Mouse (Mus musculus): Measurements from ENCODE around the gene Exoc4. TPM values are rescaled to one million over a fixed set of nuclear protein-coding genes. Genes with fewer than 3 reads are reported as not detected.

Gene Exoc4
- polyA plus RNA-seq, 1 experiment from 2014 or later: 33.1 TPM

- H3K4me3 ChIP-seq (ENCODE audit: low read depth, low read length): no peak overlapping the region
- no peak overlapping the region for H3K9ac ChIP-seq
- TF ChIP-seq CTCF (IDR thresholded peaks at IDR 0.05; ENCODE audit: low read depth): no peak
- H3K9me3 ChIP-seq (ENCODE audit: low read depth, low read length): no peaks in the 10 kb centered on the region
- ATAC-seq (ENCODE audit: insufficient read depth) (no peak), DNase-seq (no peak)
- H3K4me1 ChIP-seq (ENCODE audit: insufficient read depth): no peaks in the 10 kb centered on the region
- 77% methylated on average over 2 of the region's 2 CpGs for WGBS
- no peaks in the 10 kb centered on the region for H3K27me3 ChIP-seq (ENCODE audit: insufficient read depth, low read length)
- no peak overlapping the region for H3K4me2 ChIP-seq
- no peak overlapping the region for H3K27ac ChIP-seq (ENCODE audit: low read depth)
- no peaks in the 10 kb centered on the region for H3K36me3 ChIP-seq (ENCODE audit: insufficient read depth)
Observed at GRCm38 (mm10) chr6:33886941-33887340, 638.1 kb downstream of the Exoc4 start.

- no peak overlapping the region for H3K4me3 ChIP-seq (ENCODE audit: low read depth, low read length)
- ATAC-seq (ENCODE audit: insufficient read depth): no peak
- no peaks in the 10 kb centered on the region for H3K27me3 ChIP-seq (ENCODE audit: insufficient read depth, low read length)
- no peak for TF ChIP-seq CTCF (IDR thresholded peaks at IDR 0.05; ENCODE audit: low read depth)
- no peaks in the 10 kb centered on the region for H3K9me3 ChIP-seq (ENCODE audit: low read depth, low read length)
- DNase-seq: no peak
- H3K9ac ChIP-seq: no peak overlapping the region
- 71% methylated on average over 1 of the region's 1 CpGs for WGBS
- H3K27ac ChIP-seq (ENCODE audit: low read depth): no peak overlapping the region
- H3K4me2 ChIP-seq: no peak overlapping the region
- H3K36me3 ChIP-seq (ENCODE audit: insufficient read depth): no peaks in the 10 kb centered on the region
- H3K4me1 ChIP-seq (ENCODE audit: insufficient read depth): no peaks in the 10 kb centered on the region
Observed at GRCm38 (mm10) chr6:33890926-33891325, 642.0 kb downstream of the Exoc4 start.

GRCm38 (mm10) chr6:33892142-33892541, 643.3 kb downstream of the Exoc4 start:
- WGBS: 32% methylated on average over 2 of the region's 2 CpGs
- no peaks in the 10 kb centered on the region for H3K36me3 ChIP-seq (ENCODE audit: insufficient read depth)
- no peak overlapping the region for H3K4me2 ChIP-seq
- H3K9me3 ChIP-seq (ENCODE audit: low read depth, low read length): no peaks in the 10 kb centered on the region
- H3K27me3 ChIP-seq (ENCODE audit: insufficient read depth, low read length): no peaks in the 10 kb centered on the region
- no peak overlapping the region for H3K27ac ChIP-seq (ENCODE audit: low read depth)
- H3K4me1 ChIP-seq (ENCODE audit: insufficient read depth): no peaks in the 10 kb centered on the region
- H3K4me3 ChIP-seq (ENCODE audit: low read depth, low read length): no peak overlapping the region
- H3K9ac ChIP-seq: no peak overlapping the region
- peak; percentile 13 for DNase-seq
- TF ChIP-seq CTCF (IDR thresholded peaks at IDR 0.05; ENCODE audit: low read depth): no peak
- no peak for ATAC-seq (ENCODE audit: insufficient read depth)

DNA sequence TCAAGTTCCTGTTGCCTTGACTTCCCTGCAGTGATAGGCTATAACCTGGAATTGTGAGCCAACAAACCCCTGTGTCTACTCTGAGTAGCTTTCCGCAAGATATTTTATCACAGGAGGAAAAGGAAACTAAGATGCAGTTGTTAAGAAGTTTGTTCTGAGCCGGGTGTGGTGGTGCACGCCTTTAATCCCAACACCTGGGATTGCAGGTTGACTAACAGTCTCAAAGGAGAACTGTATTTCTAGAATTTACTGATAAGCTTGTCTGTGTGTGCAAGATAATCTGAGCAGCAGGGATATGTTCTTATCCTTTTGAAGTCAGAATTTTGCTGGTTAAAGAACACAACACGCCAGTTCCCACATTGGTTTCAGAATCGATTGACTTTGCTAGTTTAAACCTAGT, 651.1 kb downstream of the Exoc4 start:
- Histone ChIP-seq H3K27me3 (ENCODE audit: insufficient read depth, low read length) (no peaks in the 10 kb centered on the region), H3K4me3 (ENCODE audit: low read depth, low read length) (no peak overlapping the region), H3K27ac (ENCODE audit: low read depth) (no peak overlapping the region), H3K9ac (no peak overlapping the region), H3K4me2 (no peak overlapping the region), H3K36me3 (ENCODE audit: insufficient read depth) (no peaks in the 10 kb centered on the region), H3K9me3 (ENCODE audit: low read depth, low read length) (no peaks in the 10 kb centered on the region), H3K4me1 (ENCODE audit: insufficient read depth) (no peaks in the 10 kb centered on the region)
- DNase-seq (no peak), ATAC-seq (ENCODE audit: insufficient read depth) (no peak)
- 83% methylated on average over 5 of the region's 5 CpGs for WGBS
- no peak for TF ChIP-seq CTCF (IDR thresholded peaks at IDR 0.05; ENCODE audit: low read depth)

DNA sequence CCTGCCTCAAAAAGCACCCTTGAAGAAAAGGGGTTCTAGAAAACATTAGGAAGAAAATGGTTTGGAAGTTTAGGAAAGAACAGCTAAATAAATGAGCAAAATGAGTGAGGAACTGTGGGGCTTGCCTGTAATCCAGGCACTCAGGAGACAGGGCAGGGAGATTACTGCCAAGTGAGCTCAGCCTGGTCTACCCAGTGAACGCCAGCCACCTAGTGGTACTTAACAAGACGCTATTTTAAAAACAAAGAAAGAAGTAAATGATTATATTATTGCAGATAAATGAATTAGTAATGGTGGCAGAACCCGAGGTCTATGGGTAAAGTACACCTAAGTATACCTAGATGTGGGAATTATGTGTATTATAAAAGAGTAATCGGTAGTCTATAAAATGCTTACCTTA, 651.7 kb downstream of the Exoc4 start:
- no peaks in the 10 kb centered on the region for H3K9me3 ChIP-seq (ENCODE audit: low read depth, low read length)
- no peaks in the 10 kb centered on the region for H3K4me1 ChIP-seq (ENCODE audit: insufficient read depth)
- no peak for ATAC-seq (ENCODE audit: insufficient read depth)
- H3K9ac ChIP-seq: no peak overlapping the region
- H3K36me3 ChIP-seq (ENCODE audit: insufficient read depth): no peaks in the 10 kb centered on the region
- peak; percentile 6 for DNase-seq
- 69% methylated on average over 4 of the region's 4 CpGs for WGBS
- no peak for TF ChIP-seq CTCF (IDR thresholded peaks at IDR 0.05; ENCODE audit: low read depth)
- no peak overlapping the region for H3K4me3 ChIP-seq (ENCODE audit: low read depth, low read length)
- no peaks in the 10 kb centered on the region for H3K27me3 ChIP-seq (ENCODE audit: insufficient read depth, low read length)
- H3K4me2 ChIP-seq: no peak overlapping the region
- H3K27ac ChIP-seq (ENCODE audit: low read depth): no peak overlapping the region

GRCm38 (mm10) chr6:33905099-33905498, 656.2 kb downstream of the Exoc4 start:
- TF ChIP-seq CTCF (IDR thresholded peaks at IDR 0.05; ENCODE audit: low read depth): no peak
- Histone ChIP-seq H3K4me2 (no peak overlapping the region), H3K9me3 (ENCODE audit: low read depth, low read length) (no peaks in the 10 kb centered on the region), H3K36me3 (ENCODE audit: insufficient read depth) (no peaks in the 10 kb centered on the region), H3K27me3 (ENCODE audit: insufficient read depth, low read length) (no peaks in the 10 kb centered on the region), H3K4me1 (ENCODE audit: insufficient read depth) (no peaks in the 10 kb centered on the region), H3K27ac (ENCODE audit: low read depth) (no peak overlapping the region), H3K4me3 (ENCODE audit: low read depth, low read length) (no peak overlapping the region), H3K9ac (no peak overlapping the region)
- WGBS: 47% methylated on average over 1 of the region's 1 CpGs
- ATAC-seq (ENCODE audit: insufficient read depth) (no peak), DNase-seq (no peak)

DNA sequence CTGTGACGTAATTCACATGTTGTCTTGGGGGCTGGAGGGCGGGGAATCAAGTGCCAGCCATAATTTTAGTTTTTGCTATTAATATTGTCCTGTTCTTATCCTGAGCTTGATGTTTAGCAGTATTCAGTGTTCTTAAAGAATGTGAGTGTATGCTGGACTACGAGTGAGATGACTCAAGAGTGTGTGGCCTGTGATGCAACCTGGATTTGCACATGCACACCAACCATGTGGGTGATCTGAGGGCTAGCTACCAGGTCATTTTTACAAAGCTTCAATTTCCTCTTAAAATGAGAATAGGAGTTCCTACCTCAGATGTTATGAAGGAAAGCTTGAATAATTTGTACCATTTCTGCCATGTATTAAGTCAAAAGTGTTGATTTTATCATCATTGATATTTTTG, 661.8 kb downstream of the Exoc4 start:
- H3K9me3 ChIP-seq (ENCODE audit: low read depth, low read length): no peaks in the 10 kb centered on the region
- H3K9ac ChIP-seq: no peak overlapping the region
- no peak for TF ChIP-seq CTCF (IDR thresholded peaks at IDR 0.05; ENCODE audit: low read depth)
- WGBS: 80% methylated on average over 3 of the region's 3 CpGs
- no peaks in the 10 kb centered on the region for H3K4me1 ChIP-seq (ENCODE audit: insufficient read depth)
- DNase-seq (no peak), ATAC-seq (ENCODE audit: insufficient read depth) (no peak)
- H3K4me3 ChIP-seq (ENCODE audit: low read depth, low read length): no peak overlapping the region
- H3K27ac ChIP-seq (ENCODE audit: low read depth): no peak overlapping the region
- H3K27me3 ChIP-seq (ENCODE audit: insufficient read depth, low read length): no peaks in the 10 kb centered on the region
- H3K36me3 ChIP-seq (ENCODE audit: insufficient read depth): no peaks in the 10 kb centered on the region
- H3K4me2 ChIP-seq: no peak overlapping the region

DNA sequence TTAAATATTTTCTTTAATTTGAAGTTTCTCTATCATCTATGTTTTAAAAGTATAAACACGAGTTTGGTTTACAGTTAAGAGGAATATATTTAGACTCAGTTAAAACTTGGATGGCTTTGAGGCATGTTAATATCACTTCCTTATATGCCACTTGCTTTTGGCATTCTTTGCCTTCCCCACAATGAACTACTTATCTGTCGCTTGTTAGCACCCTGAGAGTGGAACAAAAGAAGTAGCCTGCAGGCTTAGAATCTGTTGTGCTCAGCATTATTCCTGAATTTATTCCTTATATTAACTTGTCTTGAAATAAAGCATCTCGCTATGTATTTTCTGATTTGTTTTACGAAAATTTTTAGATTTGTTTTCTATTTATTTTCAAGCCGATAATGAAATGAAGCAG, 664.2 kb downstream of the Exoc4 start:
- Histone ChIP-seq H3K9me3 (ENCODE audit: low read depth, low read length) (no peaks in the 10 kb centered on the region), H3K27ac (ENCODE audit: low read depth) (no peak overlapping the region), H3K4me2 (no peak overlapping the region), H3K4me3 (ENCODE audit: low read depth, low read length) (no peak overlapping the region), H3K27me3 (ENCODE audit: insufficient read depth, low read length) (no peaks in the 10 kb centered on the region), H3K4me1 (ENCODE audit: insufficient read depth) (no peaks in the 10 kb centered on the region), H3K9ac (no peak overlapping the region), H3K36me3 (ENCODE audit: insufficient read depth) (no peaks in the 10 kb centered on the region)
- 81% methylated on average over 5 of the region's 5 CpGs for WGBS
- ATAC-seq (ENCODE audit: insufficient read depth): no peak
- no peak for DNase-seq
- TF ChIP-seq CTCF (IDR thresholded peaks at IDR 0.05; ENCODE audit: low read depth): no peak

Data from lung, embryonic 14.5 days (tissue).